Mouse (Mus musculus) liver, postnatal 0 days (tissue): ENCODE data around the gene Icam2.

ENCODE experiments used
- CTCF ChIP-seq: sonication (generic); IDR thresholded peaks from 2 replicates; pipeline ENCODE4 v1.5.1; 2016; ENCODE audit warnings: antibody characterized with exemption, low read depth
- EP300 ChIP-seq: IDR thresholded peaks from 2 replicates; pipeline ENCODE4 v1.6.1; 2016; ENCODE audit warnings: antibody characterized with exemption, low read depth, mild to moderate bottlenecking

DNA sequence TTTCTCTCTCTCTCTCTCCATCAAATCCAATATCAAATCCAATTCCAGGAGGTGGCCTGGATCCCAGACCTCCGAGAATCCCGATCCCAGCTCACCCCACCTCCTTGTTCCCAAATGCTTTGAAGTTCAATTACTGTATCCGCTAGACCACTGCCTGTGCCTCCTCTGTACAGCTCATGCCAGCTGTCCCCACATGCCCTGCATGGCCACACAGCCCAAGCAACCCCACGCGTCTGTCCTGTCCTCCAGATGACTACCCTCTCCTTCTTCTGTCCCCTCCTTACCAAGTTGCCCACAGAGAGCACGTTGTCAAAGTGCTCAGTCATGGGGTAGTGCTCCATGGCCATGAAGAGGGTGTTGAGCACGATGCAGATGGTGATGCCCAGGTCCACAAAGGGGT, 49.0 kb downstream of the Icam2 start:
- TF ChIP-seq CTCF (no peak), EP300 (no peak)
